Mouse (Mus musculus): ENCODE measurements at regions not wholly inside any gene's neighbourhood (a gene's known extent, or its start where the extent isn't known, plus 50 kb on each side); places are given as distances from the start of the nearest gene placed in this dataset.
A peak's percentile ranks its signal among the peaks of the same experiment; 100 is the strongest.

- no peaks in the 10 kb centered on the region; the same call in 1 of the 2 replicates for H3K27me3 ChIP-seq (ENCODE audit: control insufficient read depth, insufficient read depth, low read length)
- H3K4me3 ChIP-seq (replicated peaks; ENCODE audit: insufficient read depth, low read depth, low read length) = no peak overlapping the region
- WGBS = 60% methylated on average over 2 of the region's 2 CpGs
- TF ChIP-seq CTCF (IDR thresholded peaks at IDR 0.05; ENCODE audit: borderline replicate concordance, insufficient read depth, low read depth, low read length) = no peak
- TF ChIP-seq POLR2A (IDR thresholded peaks at IDR 0.05; ENCODE audit: borderline replicate concordance, insufficient read depth, low read length) = no peak
- DNase-seq = no peak
- peaks cover 3% of the 10 kb centered on the region; the same call in 1 of the 2 replicates for H3K4me1 ChIP-seq (ENCODE audit: control insufficient read depth, insufficient read depth, low read length)
- no peak overlapping the region for H3K27ac ChIP-seq (ENCODE audit: insufficient read depth, low read length)
These were observed 526.5 kb upstream of the Id2 start for GRCm38 (mm10) chr12:25623449-25623848.

- no peak for TF ChIP-seq CTCF (IDR thresholded peaks at IDR 0.05; ENCODE audit: borderline replicate concordance, insufficient read depth, low read depth, low read length)
- TF ChIP-seq POLR2A (IDR thresholded peaks at IDR 0.05; ENCODE audit: borderline replicate concordance, insufficient read depth, low read length) = no peak
- Histone ChIP-seq H3K4me1 (ENCODE audit: control insufficient read depth, insufficient read depth, low read length) (peaks cover 3% of the 10 kb centered on the region; the same call in 1 of the 2 replicates), H3K27ac (ENCODE audit: insufficient read depth, low read length) (no peak overlapping the region), H3K4me3 (replicated peaks; ENCODE audit: insufficient read depth, low read depth, low read length) (no peak overlapping the region), H3K27me3 (ENCODE audit: control insufficient read depth, insufficient read depth, low read length) (no peaks in the 10 kb centered on the region; the same call in 1 of the 2 replicates)
- 17% methylated on average over 2 of the region's 2 CpGs for WGBS
- peak; percentile 49 to 72 for DNase-seq
These were observed 524.2 kb upstream of the Id2 start for GRCm38 (mm10) chr12:25621142-25621541.

- Histone ChIP-seq H3K4me1 (ENCODE audit: control insufficient read depth, insufficient read depth, low read length) (peaks cover 3% of the 10 kb centered on the region; the same call in 1 of the 2 replicates), H3K27me3 (ENCODE audit: control insufficient read depth, insufficient read depth, low read length) (no peaks in the 10 kb centered on the region; the same call in 1 of the 2 replicates), H3K27ac (ENCODE audit: insufficient read depth, low read length) (no peak overlapping the region), H3K4me3 (replicated peaks; ENCODE audit: insufficient read depth, low read depth, low read length) (no peak overlapping the region)
- TF ChIP-seq POLR2A (IDR thresholded peaks at IDR 0.05; ENCODE audit: borderline replicate concordance, insufficient read depth, low read length) (no peak), CTCF (IDR thresholded peaks at IDR 0.05; ENCODE audit: borderline replicate concordance, insufficient read depth, low read depth, low read length) (no peak)
- DNase-seq = no peak
- 90% methylated on average over 5 of the region's 5 CpGs for WGBS
These were observed 520.6 kb upstream of the Id2 start for GRCm38 (mm10) chr12:25617521-25617920.

DNA sequence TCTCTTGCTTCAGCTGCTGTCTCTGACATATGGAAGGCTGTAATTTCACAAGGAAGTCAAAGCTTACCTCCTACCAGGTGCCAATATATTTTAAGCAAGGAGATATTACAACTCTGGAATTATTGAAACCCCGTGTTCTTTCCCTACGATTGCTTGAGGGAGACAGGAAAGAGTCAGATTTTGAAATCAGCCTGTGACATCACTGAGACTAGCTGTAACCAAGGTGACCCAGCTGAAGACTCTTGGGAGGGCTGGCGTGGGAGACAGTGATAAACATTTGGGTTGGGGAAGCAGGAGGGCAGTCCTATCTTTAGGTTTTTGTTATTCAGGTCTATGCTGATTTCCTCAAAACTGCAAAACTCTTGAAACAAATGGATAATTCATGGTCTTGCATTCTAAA lies 518.4 kb upstream of the Id2 start:
- Histone ChIP-seq H3K27ac (ENCODE audit: insufficient read depth, low read length) (no peak overlapping the region), H3K4me3 (replicated peaks; ENCODE audit: insufficient read depth, low read depth, low read length) (no peak overlapping the region), H3K27me3 (ENCODE audit: control insufficient read depth, insufficient read depth, low read length) (no peaks in the 10 kb centered on the region; the same call in 1 of the 2 replicates), H3K4me1 (ENCODE audit: control insufficient read depth, insufficient read depth, low read length) (no peaks in the 10 kb centered on the region)
- WGBS = 75% methylated on average over 3 of the region's 3 CpGs
- no peak for DNase-seq
- TF ChIP-seq CTCF (IDR thresholded peaks at IDR 0.05; ENCODE audit: borderline replicate concordance, insufficient read depth, low read depth, low read length) (no peak), POLR2A (IDR thresholded peaks at IDR 0.05; ENCODE audit: borderline replicate concordance, insufficient read depth, low read length) (no peak)

GRCm38 (mm10) chr12:25613473-25613872 lies 516.5 kb upstream of the Id2 start:
- Histone ChIP-seq H3K27me3 (ENCODE audit: control insufficient read depth, insufficient read depth, low read length) (no peaks in the 10 kb centered on the region; the same call in 1 of the 2 replicates), H3K4me3 (replicated peaks; ENCODE audit: insufficient read depth, low read depth, low read length) (no peak overlapping the region), H3K4me1 (ENCODE audit: control insufficient read depth, insufficient read depth, low read length) (no peaks in the 10 kb centered on the region), H3K27ac (ENCODE audit: insufficient read depth, low read length) (no peak overlapping the region)
- TF ChIP-seq CTCF (IDR thresholded peaks at IDR 0.05; ENCODE audit: borderline replicate concordance, insufficient read depth, low read depth, low read length) (no peak), POLR2A (IDR thresholded peaks at IDR 0.05; ENCODE audit: borderline replicate concordance, insufficient read depth, low read length) (no peak)
- DNase-seq = no peak

DNA sequence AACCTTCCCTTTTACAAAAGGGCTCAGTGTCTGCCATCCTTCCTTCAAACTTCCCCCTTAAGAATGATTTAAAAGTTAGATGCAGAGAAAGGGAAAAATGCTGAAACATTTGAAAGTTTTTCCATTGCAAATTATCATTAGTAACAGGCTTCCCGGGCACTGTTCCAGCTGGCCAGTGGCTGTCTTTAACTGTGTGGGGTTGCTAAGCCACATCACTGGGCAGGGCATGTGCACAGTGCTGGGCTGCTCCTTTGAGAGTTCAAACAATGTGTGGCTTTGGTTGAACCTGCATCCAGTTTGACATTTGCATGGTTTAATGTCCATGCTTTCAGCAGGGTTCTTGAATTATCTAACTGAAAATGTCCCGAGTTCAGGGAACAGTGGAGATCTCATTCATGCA lies 512.1 kb upstream of the Id2 start:
- TF ChIP-seq CTCF (IDR thresholded peaks at IDR 0.05; ENCODE audit: borderline replicate concordance, insufficient read depth, low read depth, low read length) (no peak), POLR2A (IDR thresholded peaks at IDR 0.05; ENCODE audit: borderline replicate concordance, insufficient read depth, low read length) (no peak)
- no peak overlapping the region for H3K27ac ChIP-seq (ENCODE audit: insufficient read depth, low read length)
- H3K4me3 ChIP-seq (replicated peaks; ENCODE audit: insufficient read depth, low read depth, low read length) = no peak overlapping the region
- WGBS = 13% methylated on average over 2 of the region's 2 CpGs
- peak in 1 of 2 experiments; percentile 4 for DNase-seq
- no peaks in the 10 kb centered on the region for H3K4me1 ChIP-seq (ENCODE audit: control insufficient read depth, insufficient read depth, low read length)
- no peaks in the 10 kb centered on the region for H3K27me3 ChIP-seq (ENCODE audit: control insufficient read depth, insufficient read depth, low read length)

DNA sequence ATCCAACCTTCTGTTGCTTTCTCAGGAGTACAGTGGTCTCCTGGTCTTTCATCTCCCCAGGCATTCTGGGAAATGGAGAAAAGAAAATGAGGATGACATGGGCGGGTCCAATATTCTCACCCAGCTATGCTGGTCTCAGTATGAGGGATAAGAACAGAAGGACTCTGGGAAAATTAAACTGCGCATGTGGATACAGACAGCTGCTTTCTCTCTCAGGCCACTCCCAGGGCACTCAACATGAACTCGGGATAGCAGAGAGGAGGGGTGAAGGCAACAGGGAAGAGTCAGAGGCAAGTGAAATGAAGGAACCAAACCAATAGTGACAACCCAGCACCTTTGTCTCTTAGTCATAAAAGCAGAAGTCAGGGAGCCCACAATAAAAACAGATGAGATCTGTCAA lies 508.5 kb upstream of the Id2 start:
- H3K27me3 ChIP-seq (ENCODE audit: control insufficient read depth, insufficient read depth, low read length) = no peaks in the 10 kb centered on the region
- no peak for TF ChIP-seq CTCF (IDR thresholded peaks at IDR 0.05; ENCODE audit: borderline replicate concordance, insufficient read depth, low read depth, low read length)
- no peak for TF ChIP-seq POLR2A (IDR thresholded peaks at IDR 0.05; ENCODE audit: borderline replicate concordance, insufficient read depth, low read length)
- no peaks in the 10 kb centered on the region for H3K4me1 ChIP-seq (ENCODE audit: control insufficient read depth, insufficient read depth, low read length)
- H3K27ac ChIP-seq (ENCODE audit: insufficient read depth, low read length) = no peak overlapping the region
- WGBS = 77% methylated on average over 3 of the region's 3 CpGs
- no peak for DNase-seq
- no peak overlapping the region for H3K4me3 ChIP-seq (replicated peaks; ENCODE audit: insufficient read depth, low read depth, low read length)

GRCm38 (mm10) chr12:25590262-25590661 lies 493.3 kb upstream of the Id2 start:
- no peak overlapping the region for H3K4me3 ChIP-seq (replicated peaks; ENCODE audit: insufficient read depth, low read depth, low read length)
- no peak for DNase-seq
- H3K4me1 ChIP-seq (ENCODE audit: control insufficient read depth, insufficient read depth, low read length) = no peaks in the 10 kb centered on the region
- no peak overlapping the region for H3K27ac ChIP-seq (ENCODE audit: insufficient read depth, low read length)
- TF ChIP-seq CTCF (IDR thresholded peaks at IDR 0.05; ENCODE audit: borderline replicate concordance, insufficient read depth, low read depth, low read length) (no peak), POLR2A (IDR thresholded peaks at IDR 0.05; ENCODE audit: borderline replicate concordance, insufficient read depth, low read length) (no peak)
- H3K27me3 ChIP-seq (ENCODE audit: control insufficient read depth, insufficient read depth, low read length) = no peaks in the 10 kb centered on the region
- 91% methylated on average over 2 of the region's 2 CpGs for WGBS
